Mouse (Mus musculus): ENCODE results near the gene Rnf157.

DNA sequence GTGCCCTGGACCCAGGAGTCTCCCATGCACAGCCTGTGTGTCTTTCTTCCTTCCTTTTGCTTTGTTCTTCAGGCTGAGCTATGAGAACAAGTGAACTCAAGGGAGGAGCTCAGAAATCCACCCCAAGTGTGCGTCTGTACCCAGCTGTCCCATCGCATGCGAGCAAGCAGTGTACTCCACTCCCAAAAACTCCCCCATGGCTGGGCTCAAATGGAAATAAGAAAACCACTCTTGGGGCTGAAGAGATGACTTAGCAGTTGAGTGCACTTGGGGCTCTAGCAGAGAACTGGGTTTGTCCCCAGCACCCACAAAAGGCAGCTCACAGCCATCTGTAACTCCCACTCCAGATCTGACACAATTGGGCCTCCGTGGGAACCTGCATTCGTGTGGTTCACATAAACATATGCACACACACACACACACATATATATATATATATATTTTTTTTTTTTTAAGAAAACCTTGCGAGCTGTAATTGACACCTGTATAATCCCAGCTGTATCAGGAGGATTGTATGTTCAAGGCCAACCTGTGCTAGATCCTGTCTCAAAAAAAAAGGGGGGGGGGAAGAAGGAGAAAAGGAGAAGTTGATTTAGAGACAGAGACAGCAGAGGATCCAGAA, 6.1 kb upstream of the Rnf157 start:
- TF ChIP-seq CTCF (conservative IDR thresholded peaks at IDR 0.05 in 1 of 2, IDR thresholded peaks at IDR 0.05 in 1 of 2; ENCODE audit: low read depth in 2 of 2, low read length in 2 of 2) = no peak
- 0 out of 2 replicates have a peak, but pooled peaks have one; percentile 2 for TF ChIP-seq POLR2A (IDR thresholded peaks at IDR 0.05; ENCODE audit: low read depth, low read length)

All from CH12.LX (cell line).